Mouse (Mus musculus) liver, embryonic 14.5 days (tissue): ENCODE results near the gene Lpar5. TPM values are rescaled to one million over a fixed set of nuclear protein-coding genes. Genes with fewer than 3 reads are reported as not detected.

Experiments used
- ATAC-seq: fragments of 200-750 bp; cut with Nextera tagmentation; 2 replicates; pipeline ENCODE4 v1.8.0; 2017; ENCODE audit warnings: moderate number of reproducible peaks, mild to moderate bottlenecking, moderate library complexity; ENCODE audit not compliant: insufficient read depth
- DNase-seq, 3 experiments: peaks; one replicate each; pipeline ENCODE4 v3.0.0-alpha.2; 2012 to 2013; ENCODE audit warnings: low read depth in 3 of 3, low spot score in 3 of 3
- H3K27ac ChIP-seq: fragments of 300-500 bp; sonication (generic); 2 replicates; pipeline ENCODE4 v1.5.1; 2014; ENCODE audit warnings: moderate library complexity, mild to moderate bottlenecking, control low read depth, inconsistent platforms
- H3K27me3 ChIP-seq: fragments of 300-500 bp; sonication (generic); 2 replicates; pipeline ENCODE4 v1.6.1; 2014; ENCODE audit warnings: mild to moderate bottlenecking, low read length, moderate library complexity; ENCODE audit not compliant: control insufficient read depth, insufficient read depth
- H3K36me3 ChIP-seq: fragments of 300-500 bp; sonication (generic); replicated peaks from 2 replicates; pipeline ENCODE4 v1.6.1; 2014; ENCODE audit warnings: low read depth; ENCODE audit not compliant: control insufficient read depth, insufficient read depth
- H3K4me1 ChIP-seq, 2 experiments: fragments of 200-500 bp in 1 of 2; fragments of 300-500 bp in 1 of 2; sonication (generic) in 1 of 2; replicated peaks; 2 replicates each; pipeline ENCODE4 v1.6.1; 2012 to 2014; ENCODE audit warnings: antibody characterized with exemption in 1 of 2, inconsistent platforms in 1 of 2, low read length in 1 of 2; ENCODE audit not compliant: control insufficient read depth in 2 of 2, insufficient read depth in 2 of 2
- H3K4me2 ChIP-seq: fragments of 300-500 bp; sonication (generic); 2 replicates; pipeline ENCODE4 v1.6.1; 2014; ENCODE audit warnings: low read depth, mild to moderate bottlenecking, control low read depth, moderate library complexity
- H3K4me3 ChIP-seq, 2 experiments: fragments of 200-500 bp in 1 of 2; fragments of 300-500 bp in 1 of 2; sonication (generic) in 1 of 2; 2 replicates each; pipeline ENCODE4 v1.5.1; 2012 to 2014; ENCODE audit warnings: low read depth in 2 of 2, low read length in 2 of 2, mild to moderate bottlenecking in 2 of 2, control low read depth in 1 of 2, inconsistent platforms in 1 of 2, moderate library complexity in 1 of 2; ENCODE audit not compliant: insufficient read depth in 1 of 2
- H3K9ac ChIP-seq: fragments of 300-500 bp; sonication (generic); replicated peaks from 2 replicates; pipeline ENCODE4 v1.6.1; 2014; ENCODE audit warnings: mild to moderate bottlenecking, control low read depth, moderate library complexity
- H3K9me3 ChIP-seq: fragments of 300-500 bp; sonication (generic); 2 replicates; pipeline ENCODE4 v1.6.1; 2016; ENCODE audit warnings: low read length, mixed read lengths; ENCODE audit not compliant: control insufficient read depth
- CTCF ChIP-seq: IDR thresholded peaks from 2 replicates; pipeline ENCODE4 v1.5.1; 2016; ENCODE audit warnings: antibody characterized with exemption, low read depth, control low read depth
- EP300 ChIP-seq: IDR thresholded peaks from 2 replicates; pipeline ENCODE4 v1.6.1; 2016; ENCODE audit warnings: antibody characterized with exemption, low read depth
- WGBS: fragments of 180-500 bp; shearing (Covaris S2); extraction: QIAGEN DNeasy Blood & Tissue Kit; methylation state at CpG from one replicate; pipeline ENCODE4 v1.1.7; 2014; ENCODE audit not compliant: insufficient replicate concordance; 5-methylcytosine and 5-hydroxymethylcytosine counted together
- polyA plus RNA-seq, 2 experiments: library from polyadenylated mRNA; depleted of rRNA in 1 of 2; stranded (reverse) in 1 of 2; unstranded in 1 of 2; fragments of >200 nt; fragmentation: Nextera tagmentation in 1 of 2; extraction: Ambion mirVana in 1 of 2; gene quantifications; 2 replicates each; pipeline versions ENCODE4 v1.2.1 to v1.2.3; 2012 to 2014

Gene Lpar5
- polyA plus RNA-seq, 2 experiments: 1.0 to 1.6 TPM

DNA sequence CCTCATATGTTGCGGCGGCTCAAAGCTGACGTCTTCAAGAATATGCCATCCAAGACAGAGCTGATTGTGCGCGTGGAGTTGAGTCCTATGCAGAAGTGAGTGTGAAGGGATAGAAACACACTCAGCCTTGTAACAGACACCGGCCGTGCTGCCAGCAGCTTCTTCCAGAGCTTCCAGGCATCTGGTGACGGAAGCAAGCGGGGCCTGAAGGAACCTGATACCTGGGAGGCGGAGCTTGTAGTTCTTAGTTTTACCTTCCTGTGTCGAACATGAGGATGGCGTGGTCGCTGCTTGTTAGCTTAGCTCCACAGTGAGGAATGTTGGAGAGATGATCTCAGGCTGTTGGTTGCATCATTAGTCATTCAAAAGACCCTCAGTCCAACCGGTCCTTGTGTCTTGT, 41.7 kb downstream of the Lpar5 start:
- ATAC-seq: no peak
- Histone ChIP-seq H3K27ac (no peak overlapping the region), H3K27me3 (no peaks in the 10 kb centered on the region), H3K9ac (no peak overlapping the region), H3K4me1 (peaks cover 6 to 7% of the 10 kb centered on the region in 2 experiments), H3K9me3 (no peaks in the 10 kb centered on the region), H3K4me2 (no peak overlapping the region), H3K36me3 (peaks cover 97% of the 10 kb centered on the region), H3K4me3 (no peak overlapping the region)
- no peak for DNase-seq
- TF ChIP-seq EP300 (no peak), CTCF (no peak)
- 89% methylated on average over 14 of the region's 14 CpGs for WGBS

DNA sequence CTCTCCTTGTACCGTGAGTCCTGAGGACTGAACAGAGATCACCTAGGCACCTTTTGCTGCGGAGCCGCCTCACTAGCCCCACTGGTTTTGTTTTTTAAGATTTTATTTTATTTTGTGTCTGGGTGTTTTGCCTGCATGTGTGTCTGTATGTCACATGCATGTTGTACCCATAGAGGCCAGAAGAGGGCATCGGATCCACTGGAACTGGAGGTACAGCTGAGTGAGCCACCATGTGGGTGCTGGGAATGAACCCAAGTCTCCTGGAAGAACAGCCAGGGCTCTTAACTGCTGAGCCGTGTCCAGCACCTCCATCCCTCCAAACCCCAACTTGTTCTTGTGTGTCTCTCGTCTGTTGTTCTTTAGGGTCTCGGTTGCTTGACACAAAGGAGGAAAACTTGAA, 43.2 kb downstream of the Lpar5 start:
- Histone ChIP-seq H3K4me1 (no peaks in the 10 kb centered on the region), H3K9me3 (no peaks in the 10 kb centered on the region), H3K4me3 (no peak overlapping the region), H3K9ac (no peak overlapping the region), H3K27me3 (no peaks in the 10 kb centered on the region), H3K4me2 (no peak overlapping the region), H3K27ac (no peak overlapping the region), H3K36me3 (peaks cover 96% of the 10 kb centered on the region)
- 83% methylated on average over 7 of the region's 7 CpGs for WGBS
- ATAC-seq (no peak), DNase-seq (no peak)
- TF ChIP-seq EP300: no peak
- TF ChIP-seq CTCF: peak; percentile 72

GRCm38 (mm10) chr6:125112553-125112952, 44.8 kb downstream of the Lpar5 start:
- Histone ChIP-seq H3K9me3 (no peaks in the 10 kb centered on the region), H3K27ac (no peak overlapping the region), H3K27me3 (no peaks in the 10 kb centered on the region), H3K9ac (no peak overlapping the region), H3K4me3 (no peak overlapping the region), H3K36me3 (peaks cover 96% of the 10 kb centered on the region), H3K4me2 (no peak overlapping the region), H3K4me1 (no peaks in the 10 kb centered on the region)
- 74% methylated on average over 11 of the region's 11 CpGs for WGBS
- TF ChIP-seq CTCF: no peak
- no peak for TF ChIP-seq EP300
- ATAC-seq (no peak), DNase-seq (no peak)

DNA sequence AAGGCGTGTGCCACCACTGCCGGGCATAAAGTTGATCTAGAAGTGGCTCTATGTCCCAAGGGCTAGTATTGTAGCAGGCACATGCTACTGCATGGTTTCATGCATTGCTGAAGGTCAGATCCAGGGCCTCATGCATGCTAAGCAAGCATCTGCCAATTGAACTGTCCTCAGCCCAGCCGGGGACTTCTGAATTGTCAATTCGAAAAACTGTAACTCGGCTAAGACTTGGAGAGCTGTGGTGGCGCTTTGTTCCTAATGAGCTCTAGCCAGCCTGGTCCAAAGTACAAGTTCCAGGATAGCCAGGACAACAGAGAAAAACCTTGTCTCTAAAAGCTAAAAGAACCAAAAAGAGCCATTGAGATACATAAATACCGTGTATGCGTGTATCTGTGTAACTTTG, 51.7 kb downstream of the Lpar5 start:
- H3K9ac ChIP-seq: no peak overlapping the region
- DNase-seq: no peak
- ATAC-seq: no peak

DNA sequence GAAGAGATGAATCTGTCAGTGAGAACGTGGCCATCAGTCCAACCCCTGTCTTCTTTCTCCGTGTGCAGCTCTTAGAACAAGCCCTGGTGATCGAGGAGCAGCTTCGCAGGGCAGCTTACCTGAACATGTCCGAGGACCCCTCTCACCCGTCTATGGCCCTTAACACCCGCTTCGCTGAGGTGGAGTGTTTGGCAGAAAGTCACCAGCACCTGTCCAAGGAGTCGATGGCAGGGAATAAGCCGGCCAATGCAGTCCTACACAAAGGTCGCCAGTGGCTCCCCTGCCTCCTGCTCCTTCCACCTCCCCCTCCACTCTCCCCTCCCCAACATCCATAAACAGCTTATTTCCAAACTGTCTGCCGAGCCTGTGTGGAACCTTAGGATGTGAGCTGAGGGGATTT, 61.0 kb downstream of the Lpar5 start:
- Histone ChIP-seq H3K27ac (no peak overlapping the region), H3K9ac (no peak overlapping the region), H3K4me3 (no peak overlapping the region), H3K27me3 (no peaks in the 10 kb centered on the region), H3K4me1 (peaks cover 3 to 8% of the 10 kb centered on the region in 2 experiments; a peak in 3 of 4 replicates), H3K36me3 (peaks cover 50% of the 10 kb centered on the region), H3K9me3 (no peaks in the 10 kb centered on the region), H3K4me2 (no peak overlapping the region)
- ATAC-seq (no peak), DNase-seq (no peak)
- no peak for TF ChIP-seq EP300
- no peak for TF ChIP-seq CTCF
- 83% methylated on average over 12 of the region's 12 CpGs for WGBS

More for the DNA sequence above, 51.7 kb downstream of the Lpar5 start:
- H3K4me2 ChIP-seq: no peak overlapping the region
- TF ChIP-seq EP300 (no peak), CTCF (no peak)
- no peaks in the 10 kb centered on the region for H3K4me1 ChIP-seq
- no peak overlapping the region for H3K4me3 ChIP-seq
- no peaks in the 10 kb centered on the region for H3K27me3 ChIP-seq
- H3K36me3 ChIP-seq: peaks cover 88% of the 10 kb centered on the region
- 82% methylated on average over 8 of the region's 8 CpGs for WGBS
- no peaks in the 10 kb centered on the region for H3K9me3 ChIP-seq
- no peak overlapping the region for H3K27ac ChIP-seq
